Mouse (Mus musculus) spleen, adult 18-20 months (tissue): ENCODE data around the gene Tsku.

Experiments
- DNase-seq, 2 experiments: peaks; one replicate each; pipeline ENCODE4 v3.0.0; 2022; ENCODE audit warnings: mixed read lengths in 2 of 2

Tsku gene

DNA sequence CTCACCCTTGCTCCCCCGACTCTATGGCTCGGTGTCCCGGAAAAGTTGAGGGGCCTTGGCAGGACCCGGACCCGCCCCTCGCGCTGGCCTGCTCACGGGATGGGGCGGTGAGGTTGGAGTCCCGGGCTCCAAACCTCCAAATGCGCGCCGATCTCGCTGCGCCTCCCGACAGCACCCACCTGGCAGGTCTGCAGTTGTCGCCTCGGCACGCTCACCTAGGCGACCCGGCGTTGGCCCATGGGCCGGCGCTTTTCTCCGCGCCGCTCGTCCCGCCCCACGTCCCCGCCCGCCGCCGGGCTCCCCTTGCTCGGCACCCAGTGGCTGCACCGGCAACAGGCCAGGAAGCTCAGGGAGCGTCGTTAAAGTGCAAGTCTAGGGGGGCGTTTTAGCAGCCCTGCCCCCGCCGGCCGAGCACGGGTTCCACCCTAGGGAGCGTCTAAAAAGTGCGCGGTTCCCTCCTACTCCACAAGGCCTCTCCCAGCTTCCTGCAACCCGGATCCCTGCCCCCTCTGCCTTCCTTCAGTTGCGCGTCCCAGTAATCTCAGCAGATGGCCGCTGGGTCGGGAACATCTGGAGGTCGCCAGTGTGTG lies at the start of gene Tsku:
Gene Tsku, minus strand, starts transcription at position 266 of the 590 bp plus-strand sequence.
- peak; percentile 32 to 47 for DNase-seq

DNA sequence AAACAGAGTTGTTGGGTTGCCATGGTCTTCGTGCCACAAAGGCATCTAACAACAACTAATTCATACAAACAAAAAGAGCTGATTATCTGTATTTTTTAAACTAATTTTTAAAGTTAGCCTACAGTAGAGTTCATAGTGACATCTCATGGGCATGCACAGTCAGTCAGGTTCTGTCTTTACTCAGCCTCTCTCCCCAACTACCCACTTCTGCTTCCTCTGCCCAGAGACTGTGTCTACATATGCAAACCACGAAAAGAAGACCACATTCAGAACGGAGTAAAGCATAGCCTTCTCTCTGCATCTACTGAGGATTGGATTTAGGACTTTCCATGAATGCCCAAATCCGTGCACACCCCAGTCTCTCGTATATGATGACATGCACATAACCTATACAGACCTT lies 46.5 kb upstream of the Tsku start:
- no peak for DNase-seq

DNA sequence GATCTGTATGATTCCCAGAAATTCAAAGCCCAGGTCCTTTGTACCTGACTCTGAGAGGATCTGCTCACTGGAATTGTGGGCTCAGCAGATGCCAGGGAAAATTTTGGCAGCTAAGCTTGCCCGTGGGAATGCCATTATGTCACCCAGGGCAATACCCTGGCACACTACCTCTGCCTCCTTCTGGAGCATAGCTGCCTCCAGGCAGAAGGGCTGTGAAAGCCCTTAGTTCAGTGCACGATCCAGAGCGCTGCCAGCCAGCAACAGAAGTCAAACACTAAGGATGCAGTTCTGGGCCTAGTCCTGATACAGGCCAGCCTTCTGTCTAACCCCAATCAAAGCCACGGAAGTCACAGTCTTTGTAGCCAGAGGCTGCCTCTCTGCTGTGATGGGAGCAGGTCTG lies 42.9 kb upstream of the Tsku start:
- DNase-seq = no peak

DNA sequence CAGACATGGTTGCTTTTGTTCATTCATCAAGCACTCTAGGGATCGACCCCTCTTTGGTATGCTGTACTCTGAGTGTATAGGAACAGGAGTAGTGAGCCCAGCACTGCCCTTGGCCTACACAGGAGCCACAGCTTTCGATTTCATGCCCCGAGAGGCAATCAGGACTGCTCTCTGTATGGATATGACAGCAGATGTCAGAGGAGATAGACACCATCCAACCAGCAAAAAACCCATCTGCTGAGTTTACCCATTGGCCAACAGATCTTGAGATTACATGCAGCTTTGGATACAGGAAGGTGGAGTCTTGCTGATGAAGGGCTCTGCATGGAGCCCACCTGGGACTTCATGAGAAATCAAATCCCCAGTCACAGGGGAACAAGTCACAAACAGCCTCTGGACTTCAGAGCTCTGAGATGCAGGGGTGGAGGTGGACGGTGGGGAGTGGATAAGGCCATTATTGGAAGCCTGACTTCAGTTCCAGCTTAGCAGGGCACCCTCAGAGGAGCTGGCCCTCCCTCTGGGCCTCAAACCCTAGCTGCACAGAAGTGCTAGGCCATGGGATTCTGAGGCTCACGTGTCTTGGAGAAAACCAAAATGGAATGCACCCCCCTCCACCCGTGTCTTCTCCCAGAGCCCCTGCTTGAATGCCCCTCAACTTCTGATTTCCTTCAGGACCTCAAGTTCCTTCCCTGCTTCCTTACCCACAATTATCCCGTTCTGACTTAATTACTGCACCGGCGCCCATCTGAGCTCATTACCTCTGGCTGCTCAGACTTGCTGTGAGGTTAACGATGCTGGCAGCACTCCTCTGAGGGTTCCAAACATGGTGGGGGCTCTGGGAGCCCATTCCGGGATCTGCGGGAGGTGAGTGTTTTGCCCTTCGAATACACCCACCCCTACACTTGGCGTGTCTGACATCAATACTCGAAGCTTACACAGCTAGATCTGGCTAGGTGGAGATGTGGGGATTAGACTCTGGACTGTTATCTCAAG lies 41.8 kb upstream of the Tsku start:
- DNase-seq = no peak

DNA sequence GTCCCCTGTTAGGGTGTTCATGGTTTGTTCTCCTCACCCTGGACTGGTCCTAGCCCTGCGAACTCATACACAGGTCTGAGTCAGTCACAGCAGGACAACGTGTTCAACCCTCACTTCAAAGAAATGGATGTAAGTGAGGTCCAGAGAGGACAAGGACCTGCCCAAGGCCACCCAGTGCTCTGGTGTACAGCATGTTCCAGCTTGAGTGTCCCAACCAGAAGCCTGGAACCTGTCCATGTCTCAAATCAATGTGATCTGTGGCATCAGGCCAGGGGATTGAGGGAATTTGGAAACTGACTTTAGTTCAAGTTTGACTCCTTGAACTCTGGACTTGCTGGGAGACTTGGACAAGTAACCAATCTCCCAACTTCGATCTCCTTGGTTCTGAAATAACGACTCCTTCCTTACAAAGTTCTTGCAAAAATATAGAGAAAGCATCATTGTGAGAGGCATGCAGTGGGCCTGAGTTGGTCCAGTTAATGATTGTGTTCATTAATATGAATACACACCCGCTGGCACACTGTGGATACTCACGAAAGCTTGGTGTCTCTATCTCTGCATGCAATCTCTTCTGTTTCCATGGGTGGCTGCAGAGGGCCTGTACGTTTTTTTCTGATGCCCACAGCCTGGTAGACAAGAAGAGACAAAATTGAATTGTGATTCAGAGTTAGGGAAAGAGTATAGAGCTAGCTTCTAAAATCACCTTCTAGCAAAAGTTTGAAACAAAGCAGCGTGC lies 31.5 kb upstream of the Tsku start:
- DNase-seq = no peak

DNA sequence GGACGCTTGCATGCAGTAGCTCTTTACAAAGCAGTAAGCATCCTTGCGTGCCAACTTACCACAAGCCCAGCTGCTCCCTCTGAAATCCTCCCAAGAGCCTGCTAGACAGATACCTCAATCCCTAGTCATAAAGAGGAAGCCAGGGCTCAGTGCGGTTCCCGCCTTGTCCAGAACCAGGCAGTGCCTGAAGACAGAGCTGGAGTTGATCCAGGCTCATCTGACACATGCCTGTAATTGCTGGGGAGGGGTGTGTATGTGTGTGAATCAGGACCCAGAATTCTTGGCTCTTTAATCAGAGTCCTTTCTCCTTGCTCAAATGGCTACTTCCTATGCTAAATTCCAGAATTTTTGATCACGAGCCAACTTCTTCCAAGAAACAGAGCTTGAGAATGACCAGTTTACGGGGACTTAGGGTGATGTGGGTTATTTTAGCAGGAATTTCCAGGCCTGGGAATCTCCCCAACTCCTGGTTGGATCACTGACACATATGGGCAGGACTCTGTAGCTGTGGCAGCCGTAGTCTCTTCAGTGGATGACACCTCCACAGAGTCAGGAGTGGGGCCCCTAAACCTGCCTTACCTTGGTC lies 30.3 kb upstream of the Tsku start:
- DNase-seq = no peak

DNA sequence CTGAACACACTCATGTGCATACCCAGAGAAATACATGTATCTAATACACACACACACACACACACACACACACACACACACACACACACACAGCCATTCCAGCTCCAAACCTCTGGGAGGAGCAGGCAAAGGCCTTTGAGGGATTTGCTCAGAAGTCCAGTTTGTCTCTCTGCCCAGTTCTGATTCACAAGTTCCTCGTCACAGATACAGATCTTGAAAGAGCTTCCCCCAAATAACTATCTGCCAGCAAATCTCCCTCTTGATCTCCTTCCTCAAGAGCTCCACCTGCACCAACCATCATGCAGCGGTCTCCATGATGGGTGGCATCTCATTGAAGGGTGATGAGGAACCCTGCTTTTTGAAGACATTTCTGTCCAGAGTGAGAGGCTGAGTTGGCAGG lies 29.4 kb upstream of the Tsku start:
- no peak for DNase-seq

DNA sequence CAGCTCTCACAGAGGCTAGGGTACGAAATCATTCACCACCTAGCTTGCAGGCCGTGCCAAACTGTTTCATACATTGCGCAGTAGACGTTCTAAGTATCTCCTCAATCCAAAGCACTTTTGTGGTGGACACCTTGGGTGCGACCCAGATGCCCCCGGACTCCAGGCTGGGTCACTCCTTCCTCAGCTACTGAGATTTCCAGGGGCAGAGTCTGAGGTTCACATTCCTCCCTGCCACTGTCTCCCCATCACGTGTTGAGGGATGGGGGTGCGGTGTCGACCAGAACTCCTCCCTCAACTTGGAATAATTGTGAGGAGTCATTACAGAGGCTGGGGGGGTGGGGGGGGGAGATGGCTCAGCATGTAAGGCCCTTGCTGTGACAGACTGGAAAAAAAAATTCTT lies 28.5 kb upstream of the Tsku start:
- no peak for DNase-seq

DNA sequence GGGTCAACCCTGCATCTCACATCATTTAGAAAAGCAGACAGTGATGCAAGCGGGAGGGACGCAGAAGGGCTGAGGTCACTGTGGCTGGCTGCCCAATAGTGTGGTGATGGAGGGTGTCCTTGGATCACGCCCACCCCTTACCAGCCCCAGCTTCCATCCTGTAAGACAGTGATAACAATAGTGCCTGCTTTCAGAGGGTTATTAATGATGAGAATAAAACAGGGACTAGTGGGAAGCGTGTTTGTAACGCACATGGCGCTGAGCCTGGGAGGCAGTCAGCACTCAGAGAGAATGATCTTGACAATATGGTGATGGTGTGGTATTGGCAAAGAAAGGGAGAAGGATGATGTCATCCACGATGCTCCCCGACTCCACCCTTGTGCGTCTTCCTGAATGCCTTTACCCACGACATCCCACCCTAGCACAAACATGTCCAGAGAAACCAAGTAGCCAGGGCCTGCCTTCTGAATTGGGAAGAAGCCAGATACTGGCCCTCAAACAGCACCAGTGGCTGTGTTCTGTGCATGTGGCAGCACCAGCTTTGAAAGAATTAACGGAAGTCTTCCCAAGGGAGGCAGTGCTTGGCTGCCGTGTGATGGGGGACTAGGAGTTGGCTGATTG lies 27.9 kb upstream of the Tsku start:
- DNase-seq = no peak

DNA sequence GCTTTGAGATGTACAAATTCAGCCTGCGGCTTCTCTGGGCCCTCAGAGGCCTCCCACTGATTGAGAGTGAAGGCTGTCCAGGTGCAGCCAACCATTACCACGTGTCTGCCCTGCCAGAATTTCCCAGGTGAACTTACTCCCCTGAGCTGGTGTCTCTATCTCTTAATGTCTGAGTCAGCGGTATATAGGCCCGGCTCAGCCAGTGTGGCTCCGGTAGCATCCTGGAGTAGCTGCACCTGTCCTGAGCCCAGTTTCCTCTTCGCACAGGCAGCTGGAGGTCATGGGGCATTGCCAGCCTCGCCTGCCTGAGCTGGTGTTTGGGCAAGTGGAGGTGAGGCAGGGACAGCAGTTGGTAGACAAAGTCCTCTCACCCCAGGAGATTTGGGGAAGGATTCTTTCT lies 26.1 kb upstream of the Tsku start:
- DNase-seq = no peak

DNA sequence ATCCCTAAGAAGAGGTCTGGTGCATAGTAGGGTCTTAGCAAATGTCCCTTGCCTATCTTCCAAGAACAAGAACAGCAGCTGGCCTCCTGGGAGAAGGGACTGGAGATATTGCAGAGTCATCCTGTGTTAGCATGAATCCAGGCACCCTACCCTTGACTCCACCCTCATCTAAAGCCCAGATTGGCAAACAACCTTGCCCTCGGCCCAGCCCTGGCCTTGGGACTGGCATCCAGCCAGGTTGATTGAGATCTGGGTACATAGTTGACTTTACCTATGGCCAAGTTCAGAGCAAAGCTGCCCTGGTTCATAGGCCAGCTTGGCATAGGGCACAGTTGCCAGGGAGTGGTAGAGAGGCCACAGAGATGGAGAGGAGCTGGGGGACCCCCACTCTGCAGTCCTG lies 24.0 kb upstream of the Tsku start:
- DNase-seq = no peak

DNA sequence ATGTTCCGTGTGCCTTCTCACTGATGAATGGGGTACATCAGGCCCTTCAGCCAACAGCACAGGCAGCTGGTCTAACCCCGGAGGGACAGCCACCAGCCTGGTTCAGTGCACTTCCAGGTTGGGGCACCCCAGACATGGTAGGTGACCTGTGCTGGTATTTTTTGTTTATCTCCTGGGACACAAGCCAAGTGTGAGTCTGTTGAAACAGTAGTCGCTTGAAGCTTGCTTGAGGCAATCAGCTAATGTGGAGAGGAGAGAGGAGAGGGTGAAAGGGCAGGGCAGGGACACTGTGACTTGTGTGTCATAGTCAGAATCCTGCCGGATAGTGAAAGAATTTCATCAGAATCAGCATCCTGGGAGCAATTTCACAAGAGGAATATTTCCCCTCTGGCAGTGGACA lies 22.2 kb upstream of the Tsku start:
- no peak for DNase-seq

DNA sequence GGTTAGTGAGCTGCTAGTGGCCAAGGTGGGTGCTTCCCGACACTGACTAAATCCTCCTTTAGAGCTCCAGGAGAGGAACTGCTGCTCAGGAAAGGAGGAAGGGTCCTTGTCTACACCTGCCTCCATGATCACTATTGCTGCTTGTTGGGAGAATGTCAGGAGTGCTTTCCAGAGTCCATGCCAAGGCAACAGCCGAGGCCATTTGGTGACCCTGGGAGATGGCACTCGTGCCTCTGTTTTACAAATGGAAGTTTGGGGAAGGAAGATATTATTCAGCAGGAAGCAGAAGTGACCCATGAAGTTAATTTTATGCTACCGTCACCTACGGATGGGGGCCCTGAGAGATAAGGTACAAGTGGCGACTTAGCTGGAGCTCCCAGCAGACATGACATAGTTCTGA lies 21.7 kb upstream of the Tsku start:
- DNase-seq = no peak

DNA sequence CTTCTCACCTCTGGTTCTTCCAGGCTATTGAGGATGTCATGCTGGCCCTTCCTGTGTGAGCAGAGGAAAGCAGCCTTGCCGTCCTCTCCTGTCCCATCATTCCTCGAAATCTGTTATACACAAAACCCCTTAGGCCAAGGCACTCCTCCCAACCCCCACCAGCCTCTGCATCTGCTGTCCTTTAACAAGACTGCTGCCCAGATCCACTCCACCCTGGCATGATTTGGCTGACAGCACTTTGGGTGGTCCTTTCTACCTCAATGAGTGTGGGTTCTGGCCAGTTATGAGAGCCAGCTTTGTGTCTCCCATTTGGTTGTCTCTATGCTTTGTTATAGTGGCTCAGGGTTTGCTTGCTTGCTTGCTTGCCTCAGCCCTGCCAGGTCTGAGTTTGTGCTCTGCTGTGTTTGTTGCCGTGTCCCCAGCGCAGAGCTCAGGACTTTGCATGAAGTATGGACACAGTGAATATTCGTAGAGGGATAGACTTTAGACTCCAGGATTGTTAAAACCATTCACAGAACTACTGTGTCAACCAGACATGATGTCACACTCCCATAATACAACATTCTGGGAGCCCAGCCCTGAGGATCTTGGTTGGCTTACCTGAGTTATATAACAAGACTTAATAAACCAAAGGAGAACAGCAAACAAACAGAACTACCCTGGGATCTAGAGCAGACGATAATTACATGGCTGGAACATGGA lies 19.2 kb upstream of the Tsku start:
- DNase-seq = no peak

DNA sequence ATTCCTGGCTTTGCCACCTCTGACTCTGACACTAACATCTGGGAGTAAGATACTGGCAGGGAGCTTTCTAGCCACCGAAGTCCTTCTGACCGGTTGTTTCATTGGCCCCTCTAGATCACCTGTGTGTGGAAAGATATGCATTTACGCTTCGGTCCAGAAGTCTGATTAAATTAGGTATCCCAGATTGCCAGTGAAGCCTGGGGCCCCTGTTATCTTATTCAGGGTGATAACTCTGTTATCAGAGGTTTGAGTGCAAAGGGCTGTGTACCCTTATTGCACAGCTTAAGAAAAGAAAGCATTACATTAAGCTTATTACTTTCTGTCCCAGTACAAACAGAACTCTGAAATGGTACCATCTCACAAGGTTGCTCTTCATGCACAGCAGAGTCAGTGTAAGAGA lies 18.1 kb upstream of the Tsku start:
- DNase-seq = no peak

DNA sequence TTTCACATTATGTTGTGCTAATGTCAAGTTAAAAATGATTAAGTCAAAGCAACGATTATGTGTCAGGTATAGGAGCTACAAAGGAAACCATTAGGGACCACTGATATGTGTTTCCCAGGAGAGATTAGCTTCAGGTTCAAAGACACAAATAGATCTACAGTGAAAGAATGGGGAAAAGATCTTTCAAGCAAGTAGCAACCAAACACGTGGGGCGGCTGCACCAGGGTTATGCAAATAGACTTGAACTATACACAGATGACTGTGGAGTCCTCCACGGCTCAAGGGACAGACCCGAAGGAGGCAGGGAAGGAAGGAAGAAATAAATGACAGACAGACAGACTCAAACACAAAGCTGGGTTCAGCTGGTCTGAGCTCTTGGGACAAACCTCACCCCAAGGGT lies 16.1 kb upstream of the Tsku start:
- no peak for DNase-seq

DNA sequence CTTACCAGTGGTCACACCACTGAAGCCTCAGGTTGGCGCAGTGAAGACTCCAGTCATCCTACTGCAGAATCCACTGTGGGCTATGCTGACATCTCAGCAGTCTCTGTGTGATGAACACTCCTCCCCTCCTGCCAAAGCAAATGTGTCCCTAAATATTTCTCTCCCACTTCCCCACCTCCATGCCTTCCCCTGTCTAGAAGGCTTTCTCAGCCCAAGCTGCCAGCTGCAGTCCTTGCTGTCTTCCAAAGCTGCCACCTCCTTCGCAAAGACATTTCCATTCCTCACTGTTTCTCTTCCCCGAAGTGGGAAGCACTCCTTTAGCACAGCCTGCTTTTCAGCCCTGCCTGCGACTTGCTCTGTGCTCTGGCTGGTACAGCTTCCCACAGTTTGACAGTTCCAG lies 10.0 kb upstream of the Tsku start:
- DNase-seq = no peak

DNA sequence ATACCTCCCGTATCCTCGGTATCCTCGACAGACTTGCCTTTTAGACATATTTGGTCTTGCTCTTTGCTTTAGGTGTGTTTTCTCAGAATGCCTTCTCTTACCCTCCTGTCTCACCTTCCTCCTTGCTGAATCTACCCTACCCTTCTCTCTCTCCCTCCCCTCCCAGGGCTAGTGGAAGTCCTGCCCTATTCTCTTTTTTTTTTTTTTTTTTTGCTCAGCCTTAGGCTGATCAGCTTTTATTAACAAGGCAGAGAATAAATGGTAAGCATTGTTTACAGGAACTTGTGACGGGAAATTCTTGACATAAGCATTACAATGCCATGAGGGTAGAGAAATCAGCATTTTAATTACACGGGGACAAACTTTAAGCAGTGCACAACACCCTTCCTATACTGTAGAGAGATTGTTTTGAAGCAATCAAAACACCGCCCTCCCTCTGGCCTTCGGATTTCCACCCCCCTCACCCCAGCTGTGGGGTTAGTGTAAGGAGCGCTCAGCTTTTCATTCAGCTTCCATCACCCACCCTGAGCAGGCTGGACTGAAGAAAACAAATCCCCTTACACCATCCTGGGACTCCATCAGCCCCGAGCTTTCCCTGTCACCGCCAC lies 8.7 kb upstream of the Tsku start:
- no peak for DNase-seq

DNA sequence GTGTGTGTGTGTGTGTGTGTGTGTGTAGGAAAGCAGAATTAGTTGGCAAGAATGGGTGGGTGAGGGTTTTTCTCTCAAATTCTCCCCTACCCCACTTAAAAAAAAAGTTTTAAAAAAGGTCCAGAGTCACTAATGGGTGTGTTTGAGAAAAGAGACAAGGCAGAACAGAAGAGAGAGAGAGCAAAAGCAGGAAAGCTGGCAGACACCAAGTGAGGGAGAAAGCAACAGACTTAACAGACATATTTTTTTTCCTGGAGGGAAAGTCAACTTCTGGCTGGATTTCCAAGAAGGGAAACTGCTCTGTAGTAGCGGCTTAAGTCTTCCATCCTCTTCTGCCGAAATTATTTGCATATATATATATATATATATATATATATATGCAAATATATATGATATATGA lies 534 bp upstream of the Tsku start:
- DNase-seq = no peak

DNA sequence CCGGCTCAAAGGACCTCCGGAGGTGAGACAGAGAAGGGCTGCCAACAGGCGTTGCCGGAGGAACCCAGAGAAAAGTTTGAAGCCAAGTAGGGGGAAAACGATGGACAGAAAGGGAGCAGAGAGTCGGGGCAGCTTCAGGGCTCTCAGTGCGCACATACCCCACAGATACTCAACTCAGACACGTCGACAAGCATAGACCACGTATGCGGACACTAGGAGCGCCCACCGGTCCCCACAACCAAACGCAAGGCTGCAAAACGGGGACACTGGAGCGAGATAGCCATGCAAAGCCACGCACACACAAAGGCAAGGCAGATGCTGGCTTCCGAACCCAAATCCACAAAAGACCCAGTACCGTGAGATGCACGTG lies 522 bp downstream of the Tsku start:
- no peak for DNase-seq

DNA sequence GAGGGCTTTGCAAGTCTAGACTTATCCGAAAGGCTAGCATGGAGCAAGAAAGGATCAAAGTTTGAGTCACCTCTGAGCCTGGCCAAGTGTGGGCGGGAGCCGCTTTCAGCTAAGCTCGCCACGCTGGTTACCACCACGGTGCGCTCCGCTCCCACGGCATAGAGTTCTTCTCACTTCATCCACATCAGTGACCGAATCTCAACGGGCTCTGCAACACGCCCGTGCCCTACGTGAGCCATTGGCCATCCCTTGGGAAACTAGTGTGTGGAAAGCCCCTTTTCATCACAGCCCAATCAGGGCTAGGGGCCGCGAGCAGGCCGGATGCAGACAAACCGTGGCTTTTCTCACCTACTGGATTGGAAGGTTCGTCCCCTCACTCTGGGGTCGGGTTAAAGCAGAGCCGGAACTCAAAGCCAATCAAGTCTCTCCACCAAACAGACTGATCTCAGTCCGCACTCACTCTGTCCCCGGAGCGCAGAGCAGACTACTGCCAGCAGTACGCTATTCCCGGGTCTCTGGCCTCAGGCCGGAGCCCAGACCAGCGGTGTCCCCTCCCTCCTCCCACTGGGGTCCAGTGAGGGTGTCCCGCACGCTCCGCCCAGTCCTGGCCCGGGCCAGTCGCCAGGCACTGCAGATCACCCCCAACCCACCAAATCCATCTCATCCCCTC lies 1.0 kb downstream of the Tsku start:
- no peak for DNase-seq
